Mouse (Mus musculus) right cerebral cortex, postnatal 4 days (tissue): Measurements from ENCODE around the gene Inhbb.

Source experiments
- DNase-seq: peaks from one replicate; pipeline ENCODE4 v3.0.0-alpha.2; 2022

Gene Inhbb

GRCm38 (mm10) chr1:119421576-119422421 is at the start of gene Inhbb:
Gene Inhbb, minus strand, starts transcription at chr1:119422248.
- peak; percentile 38 for DNase-seq

- peak; percentile 69 for DNase-seq
Observed at GRCm38 (mm10) chr1:119463386-119463785, 41.3 kb upstream of the Inhbb start.

- DNase-seq = peak; percentile 26
Observed at GRCm38 (mm10) chr1:119460062-119460461, 38.0 kb upstream of the Inhbb start.

DNA sequence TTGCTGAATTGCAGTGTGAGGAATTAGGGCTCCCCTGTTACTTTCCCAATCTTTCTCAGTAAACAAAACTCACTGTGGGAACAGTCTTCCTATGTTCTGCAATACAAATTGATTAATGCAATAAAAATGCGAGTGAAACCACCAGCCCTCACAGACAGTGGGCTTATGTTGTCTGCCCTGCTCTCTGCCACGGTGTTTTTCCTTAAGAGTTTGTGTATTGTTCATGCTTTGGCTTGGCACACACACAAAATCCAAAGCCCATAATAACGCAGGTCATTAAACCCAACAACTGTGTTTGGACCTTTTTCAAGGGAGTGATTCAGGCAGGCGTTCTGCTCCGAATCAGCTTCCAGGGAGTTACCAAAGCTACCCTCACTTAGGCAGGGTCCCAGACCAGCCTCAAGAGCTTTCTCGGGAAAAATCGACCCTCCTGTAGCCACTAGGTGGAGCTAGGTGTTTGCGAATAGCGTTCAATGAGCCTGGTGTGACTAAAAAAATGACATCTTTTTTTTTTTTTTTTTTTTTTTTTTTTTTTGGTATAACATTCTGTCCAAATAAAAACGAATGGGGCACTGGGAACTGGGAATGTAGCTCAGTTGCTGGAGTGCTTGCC is 36.1 kb upstream of the Inhbb start:
- DNase-seq = peak; percentile 66

DNA sequence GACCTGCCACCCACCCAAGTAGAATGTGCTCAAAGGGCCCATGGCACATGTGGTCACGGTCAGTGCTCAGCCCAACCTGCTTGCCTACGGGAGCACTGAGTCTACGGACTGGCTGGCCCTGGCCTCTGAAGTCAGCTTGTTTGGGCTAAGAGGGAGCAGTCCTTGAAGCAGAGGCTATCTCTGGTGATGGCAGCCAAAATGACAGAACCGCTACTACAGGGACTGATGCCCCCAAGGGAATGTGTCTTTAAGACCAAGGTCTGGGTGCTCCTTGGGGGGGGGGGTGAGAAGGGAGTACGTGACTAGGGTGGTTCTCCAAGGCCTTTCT is 35.4 kb upstream of the Inhbb start:
- no peak for DNase-seq

DNA sequence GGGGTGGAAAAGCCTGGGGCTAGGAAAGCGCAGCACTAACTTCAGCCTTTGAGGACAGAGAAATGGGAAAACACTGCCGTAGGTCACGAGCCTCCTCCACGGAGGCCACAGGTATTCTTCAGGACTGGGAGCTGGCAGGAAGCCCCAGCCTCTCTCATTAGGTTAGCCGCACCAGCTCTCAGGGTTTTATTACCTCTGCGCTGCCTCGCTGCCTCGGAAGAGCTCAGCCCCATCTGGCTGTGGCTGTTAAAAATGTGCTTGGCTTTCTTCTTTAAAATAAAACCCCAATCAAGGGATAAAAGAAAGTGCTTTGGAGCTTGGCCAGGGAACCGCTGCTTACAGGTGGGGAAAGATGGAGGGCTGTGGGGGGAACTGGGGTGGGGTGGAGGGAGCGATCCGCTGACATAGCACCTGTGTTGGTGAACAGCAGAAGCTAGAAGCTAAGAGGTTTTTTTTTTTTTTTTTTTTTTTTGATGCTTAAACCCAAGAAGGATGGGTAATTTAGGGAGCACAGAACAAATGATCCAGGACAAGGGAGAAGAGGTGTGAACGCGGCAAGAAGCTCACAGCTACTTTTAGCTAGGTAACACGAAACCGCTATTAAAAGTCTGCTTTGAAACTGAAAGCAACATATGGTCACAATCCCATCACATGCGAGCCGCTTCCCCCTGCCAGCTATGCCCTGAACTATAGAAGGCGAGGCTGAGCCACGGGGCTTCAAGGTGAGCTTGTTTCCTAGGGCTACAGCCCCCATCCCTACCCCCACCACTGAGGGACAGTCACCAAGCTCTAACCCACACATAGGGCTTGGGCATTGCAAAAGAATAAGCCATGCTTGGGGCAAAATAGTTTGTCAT is 34.9 kb upstream of the Inhbb start:
- DNase-seq = no peak

DNA sequence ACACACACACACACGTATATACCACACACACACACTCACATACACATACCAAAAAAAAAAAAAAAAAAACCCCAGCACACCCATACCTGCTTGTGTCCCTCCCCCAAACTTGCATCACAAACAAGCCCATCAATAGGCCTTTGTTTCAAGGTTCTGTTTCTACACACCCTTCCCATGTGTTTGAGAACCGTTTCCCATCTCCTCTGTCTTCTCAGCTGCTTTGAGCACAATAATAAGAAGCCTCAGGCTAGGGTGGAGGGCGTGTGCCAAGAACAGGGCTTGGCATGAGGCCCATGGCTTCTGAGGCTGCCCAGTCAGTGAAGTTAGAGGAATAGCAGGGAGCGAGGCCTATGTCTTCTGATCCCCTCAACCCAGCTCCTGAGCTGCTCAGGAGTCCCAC is 31.7 kb upstream of the Inhbb start:
- DNase-seq = peak; percentile 46

DNA sequence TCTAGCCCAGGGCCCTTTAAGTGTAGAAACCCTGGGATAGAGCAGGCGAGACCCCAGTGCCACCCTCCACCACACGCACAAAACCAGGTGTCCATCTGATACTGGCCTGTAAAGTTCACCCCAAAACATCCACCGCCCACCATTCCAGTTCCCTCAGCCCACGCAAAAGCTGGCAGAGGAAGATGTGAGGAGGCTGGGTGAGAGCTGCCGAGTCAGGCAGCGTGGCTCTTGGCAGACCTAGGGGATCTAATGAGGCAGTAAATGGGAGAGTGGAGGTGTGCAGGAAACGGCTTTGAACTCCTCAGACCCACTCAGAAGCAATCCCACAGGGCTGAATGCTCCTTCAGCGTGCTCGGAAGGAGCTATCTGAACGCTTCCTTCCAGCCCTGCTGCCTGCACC is 29.4 kb upstream of the Inhbb start:
- no peak for DNase-seq

GRCm38 (mm10) chr1:119450651-119451345 is 28.8 kb upstream of the Inhbb start:
- no peak for DNase-seq

DNA sequence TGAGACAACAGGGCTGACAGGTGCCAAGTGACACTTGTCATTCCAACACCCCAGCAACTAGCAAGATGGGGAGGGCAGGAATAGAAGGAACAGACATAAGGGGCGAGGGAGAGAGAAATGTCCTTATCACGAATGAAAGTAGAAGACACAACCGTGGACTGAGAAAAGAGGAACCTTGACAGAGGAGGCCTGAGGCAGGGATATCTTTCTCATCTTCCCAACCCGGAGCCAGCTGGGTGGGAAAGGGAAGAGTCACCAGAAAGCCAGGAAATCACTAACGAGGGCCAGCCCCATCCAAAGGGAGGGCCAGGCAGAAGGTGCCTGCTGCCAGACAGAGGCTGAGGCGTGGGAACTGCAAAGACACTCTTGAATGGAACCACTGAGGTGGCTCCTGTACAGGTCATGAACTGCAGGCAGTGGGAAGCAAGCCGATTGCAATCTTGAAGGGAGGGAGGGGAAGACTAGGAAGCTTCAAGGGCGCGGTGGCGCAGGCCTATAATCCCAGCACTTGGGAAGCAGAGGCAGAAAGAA is 24.8 kb upstream of the Inhbb start:
- DNase-seq = no peak

DNA sequence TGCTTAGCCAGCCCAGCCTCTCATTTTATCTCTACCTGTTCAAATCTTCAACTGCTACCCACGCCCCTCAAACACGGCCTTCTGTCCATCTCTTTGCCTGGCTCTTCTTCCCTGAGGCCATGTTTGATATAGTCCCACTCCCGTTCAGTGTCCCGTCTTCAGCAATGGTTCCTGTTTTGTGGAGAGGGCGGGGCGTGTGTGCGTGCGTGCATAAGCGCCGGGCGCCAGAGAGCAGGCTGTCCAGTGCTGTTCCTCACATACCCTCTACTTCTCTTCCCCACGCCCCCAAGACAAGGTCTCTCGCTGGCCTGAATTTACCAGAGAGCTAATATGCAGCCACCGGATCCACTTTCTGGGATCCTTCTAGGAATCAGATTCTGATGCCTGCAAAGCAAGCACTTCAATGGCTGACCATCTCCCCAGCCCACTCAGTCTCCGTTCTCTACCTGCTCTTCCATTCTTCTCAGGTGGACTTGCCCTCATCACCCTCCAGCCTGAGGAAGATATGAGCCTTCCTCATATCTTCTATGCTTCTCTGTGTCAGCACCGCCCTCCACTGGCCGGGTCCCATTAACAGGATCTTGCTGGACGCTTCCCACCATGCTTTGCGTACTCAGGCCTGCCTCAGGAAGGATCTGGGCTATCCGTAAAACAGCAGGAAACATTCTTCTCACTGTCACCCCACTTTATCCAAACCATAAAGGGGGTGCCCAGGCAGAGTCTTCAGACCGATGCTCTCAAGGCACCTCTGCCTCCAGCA is 21.7 kb upstream of the Inhbb start:
- no peak for DNase-seq

DNA sequence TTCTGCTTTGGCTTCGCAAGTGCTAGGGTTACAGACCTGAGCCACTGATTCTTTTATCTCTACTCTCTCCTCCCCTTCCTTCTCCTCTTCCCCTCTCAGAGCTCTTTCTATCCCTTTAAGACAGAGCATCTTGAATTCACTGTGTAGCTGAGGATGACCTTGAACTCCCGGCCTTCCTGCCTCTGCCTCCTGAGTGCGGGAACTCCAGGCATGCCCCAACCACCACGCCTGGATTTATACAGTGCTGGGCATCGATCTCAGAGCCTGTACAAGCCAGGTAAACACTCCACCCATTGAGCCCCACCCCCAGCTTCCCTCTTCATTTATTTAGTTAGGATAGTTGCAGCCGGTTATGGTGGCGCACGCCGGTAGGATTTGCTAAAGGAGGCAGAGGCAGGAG is 20.9 kb upstream of the Inhbb start:
- no peak for DNase-seq

GRCm38 (mm10) chr1:119438105-119438637 is 16.1 kb upstream of the Inhbb start:
- no peak for DNase-seq

- DNase-seq = no peak
Observed at GRCm38 (mm10) chr1:119437401-119437800, 15.4 kb upstream of the Inhbb start.

GRCm38 (mm10) chr1:119424141-119424860 is 2.3 kb upstream of the Inhbb start:
- no peak for DNase-seq

- DNase-seq = peak; percentile 58
Observed at GRCm38 (mm10) chr1:119423510-119423909, 1.5 kb upstream of the Inhbb start.

GRCm38 (mm10) chr1:119422460-119423015 is 490 bp upstream of the Inhbb start:
- no peak for DNase-seq

- peak; percentile 40 for DNase-seq
Observed at GRCm38 (mm10) chr1:119420984-119421575, 968 bp downstream of the Inhbb start.

GRCm38 (mm10) chr1:119420189-119420983 is 1.7 kb downstream of the Inhbb start:
- peak; percentile 20 for DNase-seq
